Mouse (Mus musculus): ENCODE measurements around the gene Kif24. TPM values are rescaled to one million over a fixed set of nuclear protein-coding genes. Genes with fewer than 3 reads are reported as not detected.

Kif24 gene
- total and polyA plus RNA-seq, 3 experiments = 7.0 to 47.8 (median 21.6) TPM

DNA sequence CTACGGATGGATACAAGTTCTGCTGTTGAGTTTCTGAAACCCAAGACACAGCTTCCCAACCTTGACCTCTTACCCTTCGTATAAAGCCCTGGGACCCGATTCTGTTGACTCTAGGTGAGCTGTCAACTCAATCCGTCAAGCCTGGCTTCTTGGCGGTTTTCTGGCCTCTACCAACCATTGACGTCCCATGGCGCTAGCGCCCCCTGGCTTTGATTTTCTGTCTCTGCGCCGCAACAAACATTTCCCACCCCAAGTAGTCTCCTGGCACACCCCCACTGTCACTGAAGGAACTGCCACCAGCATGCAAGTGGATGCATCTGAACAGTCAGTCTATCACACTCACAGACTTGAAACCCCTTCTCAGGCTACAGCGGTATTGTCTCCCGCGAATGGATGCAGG lies 41.5 kb upstream of the Kif24 start:
- no peak for ATAC-seq (ENCODE audit: extremely low read depth, insufficient number of reproducible peaks, low FRiP score, poor library complexity, severe bottlenecking)
- no peaks in the 10 kb centered on the region for H3K36me3 ChIP-seq (replicated peaks)
- H3K27me3 ChIP-seq (ENCODE audit: insufficient read depth, low read length) = peaks cover 20% of the 10 kb centered on the region

DNA sequence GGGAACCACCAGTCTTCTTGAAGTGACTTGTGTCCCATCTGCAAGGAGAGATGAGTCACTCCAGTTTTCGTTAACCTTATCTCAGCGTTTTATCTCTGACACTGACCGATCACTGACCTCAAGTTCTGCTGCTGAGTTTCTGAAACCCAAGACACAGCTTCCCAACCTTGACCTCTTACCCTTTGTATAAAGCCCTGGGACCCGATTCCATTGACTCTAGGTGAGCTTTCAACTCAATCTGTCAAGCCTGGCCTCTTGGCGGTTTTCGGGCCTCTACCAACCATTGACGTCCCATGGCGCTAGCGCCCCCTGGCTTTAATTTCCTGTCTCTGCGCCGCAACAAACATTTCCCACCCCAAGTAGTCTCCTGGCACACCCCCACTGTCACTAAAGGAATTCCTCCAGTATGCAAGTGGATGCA lies 40.5 kb upstream of the Kif24 start:
- Histone ChIP-seq H3K27me3 (ENCODE audit: insufficient read depth, low read length) (peaks cover 17% of the 10 kb centered on the region), H3K4me1 (ENCODE audit: insufficient read depth, low read depth, low read length) (peaks cover 58% of the 10 kb centered on the region), H3K9me3 (replicated peaks) (no peaks in the 10 kb centered on the region), H3K4me3 (ENCODE audit: low read depth, low read length) (peak overlapping the region; percentile 55; the same call in 1 of the 2 replicates), H3K36me3 (replicated peaks) (peaks cover 10% of the 10 kb centered on the region)
- DNase-seq (ENCODE audit: low spot score) = peak; percentile 30
- peak; percentile 10; the same call in 1 of the 2 replicates for ATAC-seq (ENCODE audit: extremely low read depth, insufficient number of reproducible peaks, low FRiP score, poor library complexity, severe bottlenecking)
- 0 out of 2 replicates have a peak, but pooled peaks have one; percentile 21 for TF ChIP-seq CTCF (IDR thresholded peaks at IDR 0.05; ENCODE audit: low read depth, low read length)
- TF ChIP-seq POLR2AphosphoS5 (IDR thresholded peaks at IDR 0.05; ENCODE audit: insufficient replicate concordance, low read depth, low read length) = no peak
- TF ChIP-seq TAL1 (conservative IDR thresholded peaks at IDR 0.05; ENCODE audit: low read depth, low read length) = no peak

More for the DNA sequence above, 41.5 kb upstream of the Kif24 start:
- no peak for TF ChIP-seq GATA2 (IDR thresholded peaks at IDR 0.05; ENCODE audit: borderline replicate concordance, low read depth, low read length)
- no peak for TF ChIP-seq GATA1 (IDR thresholded peaks at IDR 0.05; ENCODE audit: borderline replicate concordance, low read length)
- peak; percentile 38; the same call in 1 of the 2 replicates for TF ChIP-seq CTCF (IDR thresholded peaks at IDR 0.05; ENCODE audit: low read depth, low read length)
- no peak for TF ChIP-seq POLR2AphosphoS5 (IDR thresholded peaks at IDR 0.05; ENCODE audit: insufficient replicate concordance, low read depth, low read length)
- no peak for TF ChIP-seq TAL1 (conservative IDR thresholded peaks at IDR 0.05; ENCODE audit: low read depth, low read length)
- Histone ChIP-seq H3K9me3 (replicated peaks) (no peaks in the 10 kb centered on the region), H3K4me3 (ENCODE audit: low read depth, low read length) (peak overlapping the region; percentile 69; the same call in 1 of the 2 replicates), H3K4me1 (ENCODE audit: insufficient read depth, low read depth, low read length) (peaks cover 58% of the 10 kb centered on the region)
- DNase-seq (ENCODE audit: low spot score) = no peak

DNA sequence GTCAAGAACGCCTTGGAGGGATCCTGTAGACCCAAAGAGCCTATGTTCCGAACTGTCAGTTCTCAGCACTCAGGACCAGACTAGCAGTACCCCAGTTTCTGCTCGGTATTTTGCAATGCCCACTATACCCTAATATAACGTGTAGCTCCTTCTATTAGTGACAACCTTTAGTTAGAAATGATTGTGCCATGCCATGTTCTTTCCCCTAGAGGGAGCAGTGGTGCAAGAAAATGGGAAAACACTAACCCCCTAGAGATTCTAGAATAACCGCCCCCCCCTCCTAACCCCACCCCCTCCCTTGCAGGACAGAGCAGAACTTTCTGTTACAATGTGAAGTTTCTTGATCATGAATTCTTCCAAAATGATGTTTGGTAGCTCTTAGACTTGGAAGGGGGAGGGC lies 39.6 kb upstream of the Kif24 start:
- peak; percentile 56 for DNase-seq (ENCODE audit: low spot score)
- TF ChIP-seq GATA2 (IDR thresholded peaks at IDR 0.05; ENCODE audit: borderline replicate concordance, low read depth, low read length) = no peak

DNA sequence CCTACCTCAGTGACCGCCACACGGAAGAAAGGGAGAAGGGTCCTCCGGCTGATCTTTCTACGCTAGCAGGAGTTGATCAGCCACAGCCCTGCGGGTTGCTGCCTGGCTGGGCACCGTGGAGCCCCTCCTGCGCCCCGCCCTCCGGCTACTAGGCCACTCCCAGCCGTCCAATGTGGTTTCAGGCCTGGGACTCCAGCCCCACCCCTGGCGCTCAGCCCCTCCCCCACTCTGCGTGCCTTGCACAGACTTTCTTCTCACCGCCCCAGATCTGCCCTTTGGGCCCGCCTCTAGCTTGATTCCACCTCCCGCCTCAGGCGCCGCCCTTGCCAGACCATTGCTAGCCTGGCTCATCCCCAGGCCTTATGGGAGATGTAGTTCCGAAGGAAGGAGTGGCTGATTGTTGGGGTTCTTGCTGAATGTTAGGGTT lies 38.3 kb upstream of the Kif24 start, which contains the start of gene AI464131:
Gene AI464131, minus strand, starts transcription at position 91 of the 427 bp plus-strand sequence.
- ATAC-seq (ENCODE audit: extremely low read depth, insufficient number of reproducible peaks, low FRiP score, poor library complexity, severe bottlenecking) (peak; percentile 81), DNase-seq (ENCODE audit: low spot score) (peak; percentile 99)
- TF ChIP-seq POLR2AphosphoS5 (IDR thresholded peaks at IDR 0.05; ENCODE audit: insufficient replicate concordance, low read depth, low read length) = no peak
- Histone ChIP-seq H3K4me3 (ENCODE audit: low read depth, low read length) (peak within 1 kb of the TSS; percentile 72), H3K36me3 (replicated peaks) (peaks cover 31% of the 10 kb centered on the region), H3K27me3 (ENCODE audit: insufficient read depth, low read length) (peaks cover 12% of the 10 kb centered on the region), H3K9me3 (replicated peaks) (peaks cover 13% of the 10 kb centered on the region), H3K4me1 (ENCODE audit: insufficient read depth, low read depth, low read length) (peaks cover 57% of the 10 kb centered on the region)

More for the DNA sequence above, 39.6 kb upstream of the Kif24 start:
- Histone ChIP-seq H3K4me3 (ENCODE audit: low read depth, low read length) (no peak overlapping the region; the same call in 1 of the 2 replicates), H3K4me1 (ENCODE audit: insufficient read depth, low read depth, low read length) (peaks cover 58% of the 10 kb centered on the region), H3K36me3 (replicated peaks) (peaks cover 18% of the 10 kb centered on the region), H3K27me3 (ENCODE audit: insufficient read depth, low read length) (peaks cover 17% of the 10 kb centered on the region), H3K9me3 (replicated peaks) (no peaks in the 10 kb centered on the region)
- no peak for ATAC-seq (ENCODE audit: extremely low read depth, insufficient number of reproducible peaks, low FRiP score, poor library complexity, severe bottlenecking)

DNA sequence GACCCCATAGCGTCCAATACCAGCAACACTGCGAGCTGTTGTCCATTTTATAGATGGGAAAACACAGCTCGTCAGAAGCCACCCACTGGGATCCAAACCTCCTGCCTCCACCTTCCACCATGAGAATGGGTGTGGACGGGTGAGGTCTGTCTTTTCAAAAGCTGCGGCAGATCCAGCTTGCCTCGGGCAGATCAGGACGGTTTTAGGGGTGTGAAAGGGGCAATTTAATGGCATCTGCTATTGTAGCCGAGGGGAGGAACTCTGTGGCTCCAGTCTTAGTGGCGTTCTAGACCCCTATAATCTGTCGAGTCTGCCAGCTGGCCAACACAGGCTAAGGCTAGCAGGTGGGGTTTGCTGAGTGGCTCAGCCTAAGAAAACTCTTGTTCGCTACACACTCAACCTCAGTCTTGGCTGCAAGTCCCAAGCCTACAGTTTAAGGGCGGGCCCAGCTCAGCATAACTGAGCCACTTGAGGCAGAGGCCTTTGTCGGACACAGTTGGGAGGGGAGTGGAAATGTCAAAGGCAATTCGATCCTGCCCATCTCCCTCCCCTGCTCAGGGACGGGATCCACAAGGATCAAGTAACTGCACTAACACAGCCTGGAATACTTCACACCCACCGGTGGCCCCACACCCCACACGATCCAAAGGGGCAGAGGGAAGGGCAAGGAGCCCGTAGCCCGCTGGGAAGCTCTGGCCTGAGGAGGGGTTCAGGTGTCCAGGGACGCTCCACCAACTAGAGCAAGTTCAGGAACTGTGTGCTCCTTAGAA lies 37.7 kb upstream of the Kif24 start:
- peak; percentile 21 for DNase-seq (ENCODE audit: low spot score)
- peak overlapping the region; percentile 72 for H3K4me3 ChIP-seq (ENCODE audit: low read depth, low read length)
- H3K9me3 ChIP-seq (replicated peaks) = peaks cover 19% of the 10 kb centered on the region
- H3K36me3 ChIP-seq (replicated peaks) = peaks cover 38% of the 10 kb centered on the region
- peaks cover 52% of the 10 kb centered on the region for H3K4me1 ChIP-seq (ENCODE audit: insufficient read depth, low read depth, low read length)
- TF ChIP-seq POLR2AphosphoS5 (IDR thresholded peaks at IDR 0.05; ENCODE audit: insufficient replicate concordance, low read depth, low read length) = no peak
- no peak for TF ChIP-seq CTCF (IDR thresholded peaks at IDR 0.05; ENCODE audit: low read depth, low read length)
- TF ChIP-seq GATA2 (IDR thresholded peaks at IDR 0.05; ENCODE audit: borderline replicate concordance, low read depth, low read length) = no peak
- no peak for TF ChIP-seq GATA1 (IDR thresholded peaks at IDR 0.05; ENCODE audit: borderline replicate concordance, low read length)
- TF ChIP-seq TAL1 (conservative IDR thresholded peaks at IDR 0.05; ENCODE audit: low read depth, low read length) = no peak
- peaks cover 6% of the 10 kb centered on the region for H3K27me3 ChIP-seq (ENCODE audit: insufficient read depth, low read length)
- ATAC-seq (ENCODE audit: extremely low read depth, insufficient number of reproducible peaks, low FRiP score, poor library complexity, severe bottlenecking) = no peak

DNA sequence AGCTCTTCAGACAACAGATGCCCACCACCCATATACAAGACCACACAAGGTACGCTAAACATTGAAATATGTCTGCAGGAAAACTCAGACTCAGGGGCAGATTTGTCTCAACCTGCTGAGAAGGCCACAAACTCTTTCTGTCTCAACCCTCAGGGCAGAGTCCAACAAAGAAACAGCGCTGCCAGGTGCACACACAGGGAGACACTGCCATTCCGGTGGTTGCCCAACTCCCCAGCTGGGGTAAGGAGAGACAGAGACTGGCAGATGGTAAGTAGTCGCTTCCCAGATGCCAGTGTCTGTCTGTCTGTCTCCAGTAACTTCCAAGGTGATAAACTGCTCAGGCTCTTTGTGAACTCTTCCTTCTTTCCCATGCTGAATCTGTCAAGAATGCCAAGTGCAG lies 36.1 kb upstream of the Kif24 start:
- Histone ChIP-seq H3K36me3 (replicated peaks) (peaks cover 53% of the 10 kb centered on the region), H3K4me3 (ENCODE audit: low read depth, low read length) (no peak overlapping the region), H3K27me3 (ENCODE audit: insufficient read depth, low read length) (peaks cover 2% of the 10 kb centered on the region; the same call in 1 of the 2 replicates), H3K9me3 (replicated peaks) (peaks cover 21% of the 10 kb centered on the region), H3K4me1 (ENCODE audit: insufficient read depth, low read depth, low read length) (peaks cover 36% of the 10 kb centered on the region)
- DNase-seq (ENCODE audit: low spot score) (no peak), ATAC-seq (ENCODE audit: extremely low read depth, insufficient number of reproducible peaks, low FRiP score, poor library complexity, severe bottlenecking) (no peak)
- TF ChIP-seq POLR2AphosphoS5 (IDR thresholded peaks at IDR 0.05; ENCODE audit: insufficient replicate concordance, low read depth, low read length) (no peak), GATA1 (IDR thresholded peaks at IDR 0.05; ENCODE audit: borderline replicate concordance, low read length) (no peak), GATA2 (IDR thresholded peaks at IDR 0.05; ENCODE audit: borderline replicate concordance, low read depth, low read length) (no peak), TAL1 (conservative IDR thresholded peaks at IDR 0.05; ENCODE audit: low read depth, low read length) (no peak), CTCF (IDR thresholded peaks at IDR 0.05; ENCODE audit: low read depth, low read length) (no peak)

All from G1E (cell line).